Mouse (Mus musculus) liver, postnatal 0 days (tissue): ENCODE measurements at regions not wholly inside any gene's neighbourhood (a gene's known extent, or its start where the extent isn't known, plus 50 kb on each side); places are given as distances from the start of the nearest gene placed in this dataset.

Experiments
- ATAC-seq: fragments of 200-750 bp; cut with Nextera tagmentation; 2 replicates; pipeline ENCODE4 v1.8.0; 2017; ENCODE audit warnings: mild to moderate bottlenecking, moderate library complexity
- DNase-seq: peaks from one replicate; pipeline ENCODE4 v3.0.0-alpha.2; 2016
- H3K27ac ChIP-seq: fragments of 300-500 bp; sonication (generic); 2 replicates; pipeline ENCODE4 v1.5.1; 2014; ENCODE audit warnings: antibody characterized with exemption, moderate library complexity, mild to moderate bottlenecking, low read depth
- H3K27me3 ChIP-seq: fragments of 300-500 bp; sonication (generic); 2 replicates; pipeline ENCODE4 v1.6.1; 2014; ENCODE audit warnings: low read length, control low read depth, mixed read lengths; ENCODE audit not compliant: insufficient read depth
- H3K36me3 ChIP-seq: fragments of 300-500 bp; sonication (generic); replicated peaks from 2 replicates; pipeline ENCODE4 v1.6.1; 2014; ENCODE audit warnings: mild to moderate bottlenecking, control low read depth, low read length, moderate library complexity, mixed read lengths; ENCODE audit not compliant: insufficient read depth
- H3K4me1 ChIP-seq: fragments of 300-500 bp; sonication (generic); 2 replicates; pipeline ENCODE4 v1.6.1; 2014; ENCODE audit warnings: antibody characterized with exemption, mild to moderate bottlenecking, control low read depth; ENCODE audit not compliant: insufficient read depth
- H3K4me2 ChIP-seq: fragments of 300-500 bp; sonication (generic); 2 replicates; pipeline ENCODE4 v1.6.1; 2014; ENCODE audit warnings: low read depth, mild to moderate bottlenecking, low read length, moderate library complexity, mixed read lengths
- H3K4me3 ChIP-seq: fragments of 300-500 bp; sonication (generic); 2 replicates; pipeline ENCODE4 v1.5.1; 2014; ENCODE audit warnings: low read depth, low read length
- H3K9ac ChIP-seq: fragments of 300-500 bp; sonication (generic); replicated peaks from 2 replicates; pipeline ENCODE4 v1.6.1; 2014; ENCODE audit warnings: mild to moderate bottlenecking, moderate library complexity
- H3K9me3 ChIP-seq: fragments of 300-500 bp; sonication (generic); 2 replicates; pipeline ENCODE4 v1.6.1; 2016; ENCODE audit warnings: mild to moderate bottlenecking, control low read depth, low read length, mixed read lengths
- CTCF ChIP-seq: sonication (generic); IDR thresholded peaks from 2 replicates; pipeline ENCODE4 v1.5.1; 2016; ENCODE audit warnings: antibody characterized with exemption, low read depth
- EP300 ChIP-seq: IDR thresholded peaks from 2 replicates; pipeline ENCODE4 v1.6.1; 2016; ENCODE audit warnings: antibody characterized with exemption, low read depth, mild to moderate bottlenecking
- WGBS: fragments of 180-500 bp; shearing (Covaris S2); extraction: QIAGEN DNeasy Blood & Tissue Kit; methylation state at CpG from one replicate; pipeline ENCODE4 v1.1.7; 2014; ENCODE audit not compliant: insufficient replicate concordance; 5-methylcytosine and 5-hydroxymethylcytosine counted together

DNA sequence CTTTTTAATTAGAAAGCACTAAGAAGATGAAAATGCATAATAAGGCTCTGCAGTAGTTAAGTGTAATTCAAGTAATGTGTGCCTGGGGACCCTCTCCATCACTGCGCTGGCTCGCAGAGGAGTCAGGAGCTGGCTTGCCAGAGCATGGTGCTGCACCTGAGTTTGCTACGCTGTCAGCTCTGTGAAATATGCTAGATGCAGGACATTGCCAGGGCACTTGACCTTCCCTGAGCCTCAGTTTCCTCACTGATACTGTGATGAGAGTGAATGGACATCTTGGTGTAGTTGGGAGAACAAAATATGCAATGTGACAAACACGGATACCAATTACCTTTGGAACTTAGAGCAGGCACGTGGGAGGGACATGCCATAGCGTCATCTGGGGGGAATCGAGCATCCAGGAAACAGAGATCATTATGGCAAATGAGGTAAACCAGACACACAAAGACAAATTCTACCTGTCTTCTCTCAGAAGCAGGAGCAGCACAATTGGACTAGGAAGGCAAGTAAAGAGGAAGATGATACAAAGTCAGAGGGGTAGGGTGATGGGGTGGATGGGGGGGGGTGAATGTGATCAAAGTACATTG, 133.6 kb upstream of the Slco3a1 start:
- H3K4me2 ChIP-seq: no peak overlapping the region
- no peak overlapping the region for H3K9ac ChIP-seq
- no peaks in the 10 kb centered on the region for H3K4me1 ChIP-seq
- no peak overlapping the region for H3K27ac ChIP-seq
- no peak overlapping the region for H3K4me3 ChIP-seq
- H3K9me3 ChIP-seq: no peaks in the 10 kb centered on the region
- 81% methylated on average over 7 of the region's 7 CpGs for WGBS
- no peaks in the 10 kb centered on the region for H3K27me3 ChIP-seq
- no peak for TF ChIP-seq CTCF
- no peak for TF ChIP-seq EP300
- ATAC-seq: no peak
- DNase-seq: no peak
- no peaks in the 10 kb centered on the region for H3K36me3 ChIP-seq

DNA sequence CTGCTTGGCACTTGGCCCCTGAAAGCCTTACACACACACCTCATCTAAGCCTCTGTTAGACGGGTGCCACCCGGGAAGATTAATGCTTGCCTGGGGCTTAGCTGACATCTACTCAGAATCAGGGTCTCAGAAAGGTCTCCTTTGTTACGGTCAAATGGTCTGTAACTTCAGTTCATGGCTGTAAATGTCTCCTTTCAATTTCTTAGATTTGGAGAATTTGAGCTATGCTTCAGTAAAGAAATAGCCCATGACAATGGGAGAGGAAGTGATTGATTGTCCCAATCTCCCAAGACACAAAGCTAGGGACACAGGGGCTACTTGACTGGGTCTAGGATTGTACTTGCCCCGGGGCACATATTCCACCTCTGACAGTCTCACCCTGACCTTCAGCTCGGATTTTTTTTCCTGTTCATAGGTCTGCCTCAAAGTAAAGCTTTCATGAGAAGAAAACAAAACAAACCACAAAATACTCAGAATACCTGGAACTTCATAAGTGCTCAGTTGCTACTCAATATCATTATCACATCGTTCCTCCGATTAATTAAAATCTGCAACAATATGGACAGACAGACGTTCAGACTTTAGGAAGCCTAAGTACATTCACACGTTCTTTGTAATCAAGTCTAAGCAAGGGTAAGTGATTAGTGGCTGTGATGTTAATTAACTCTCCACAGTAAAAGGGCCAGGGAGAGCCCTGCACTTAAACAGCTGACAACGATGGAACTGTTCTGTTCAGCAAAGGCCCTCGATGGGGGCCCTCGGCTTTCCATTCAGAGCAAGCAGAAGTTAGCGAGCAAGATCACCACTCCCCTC, 132.9 kb upstream of the Slco3a1 start:
- WGBS: 73% methylated on average over 13 of the region's 13 CpGs
- Histone ChIP-seq H3K27ac (no peak overlapping the region), H3K4me1 (no peaks in the 10 kb centered on the region), H3K36me3 (no peaks in the 10 kb centered on the region), H3K9me3 (no peaks in the 10 kb centered on the region), H3K4me2 (no peak overlapping the region), H3K4me3 (no peak overlapping the region), H3K27me3 (no peaks in the 10 kb centered on the region), H3K9ac (no peak overlapping the region)
- no peak for DNase-seq
- TF ChIP-seq CTCF (no peak), EP300 (no peak)
- ATAC-seq: no peak

DNA sequence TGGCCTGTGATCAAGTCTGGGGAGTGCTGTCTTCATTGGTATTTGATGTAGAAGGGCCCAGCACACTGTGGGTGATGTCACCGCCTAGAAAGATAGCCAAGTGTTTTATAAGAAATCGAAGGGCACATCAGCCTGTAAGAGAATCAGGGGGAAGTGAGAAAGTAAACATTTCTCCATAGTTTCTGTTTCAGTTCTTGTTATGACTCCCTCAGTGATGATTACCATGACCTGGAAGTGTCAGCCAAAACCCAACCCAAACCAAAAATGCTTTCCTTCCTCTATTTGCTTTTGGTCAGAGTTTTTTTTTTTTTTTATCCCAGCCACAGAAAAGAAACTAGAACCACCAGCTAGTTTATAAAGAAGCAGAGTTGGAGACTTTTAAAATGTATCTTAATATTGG, 129.4 kb upstream of the Slco3a1 start:
- TF ChIP-seq EP300 (no peak), CTCF (no peak)
- Histone ChIP-seq H3K27me3 (no peaks in the 10 kb centered on the region), H3K4me1 (no peaks in the 10 kb centered on the region), H3K9me3 (no peaks in the 10 kb centered on the region), H3K4me3 (no peak overlapping the region), H3K27ac (no peak overlapping the region), H3K36me3 (no peaks in the 10 kb centered on the region), H3K9ac (no peak overlapping the region), H3K4me2 (no peak overlapping the region)
- 29% methylated on average over 2 of the region's 2 CpGs for WGBS
- no peak for ATAC-seq
- no peak for DNase-seq

DNA sequence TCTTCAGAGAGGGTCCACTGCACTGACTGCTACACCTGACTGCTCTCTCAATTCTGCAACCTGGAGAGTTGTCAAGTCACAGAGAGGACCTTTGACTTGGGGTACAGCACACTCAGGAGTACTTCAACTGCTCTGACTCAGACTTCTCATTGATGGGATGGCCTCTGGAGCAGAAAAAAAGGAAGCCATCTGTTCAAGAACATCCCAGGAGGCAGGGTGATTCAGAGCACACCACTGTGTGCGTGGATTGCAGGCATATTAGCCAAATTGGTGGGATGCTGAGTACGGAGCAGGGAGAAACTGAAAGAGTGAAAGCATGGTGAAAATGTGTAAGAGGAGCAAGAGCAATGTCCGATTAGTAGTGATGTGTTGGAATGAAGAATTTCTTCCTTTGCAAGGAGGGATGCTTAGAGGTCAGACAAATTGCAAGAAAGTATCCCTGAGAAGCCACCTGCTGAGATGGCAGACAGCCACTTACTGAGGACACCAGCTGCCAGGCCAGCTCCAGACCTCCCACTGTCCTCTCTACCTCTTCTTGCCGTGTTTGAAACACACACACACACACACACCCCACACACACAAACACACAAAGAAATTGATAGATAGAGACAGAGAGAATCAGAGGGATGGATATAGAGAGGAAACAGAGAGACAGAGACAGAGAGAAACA, 119.2 kb upstream of the Slco3a1 start:
- WGBS: 61% methylated on average over 4 of the region's 4 CpGs
- no peak overlapping the region for H3K4me3 ChIP-seq
- no peak overlapping the region for H3K9ac ChIP-seq
- H3K27ac ChIP-seq: no peak overlapping the region
- no peaks in the 10 kb centered on the region for H3K9me3 ChIP-seq
- no peak for TF ChIP-seq CTCF
- TF ChIP-seq EP300: no peak
- no peaks in the 10 kb centered on the region for H3K4me1 ChIP-seq
- ATAC-seq: no peak
- no peaks in the 10 kb centered on the region for H3K27me3 ChIP-seq
- no peak for DNase-seq
- no peak overlapping the region for H3K4me2 ChIP-seq
- H3K36me3 ChIP-seq: no peaks in the 10 kb centered on the region

DNA sequence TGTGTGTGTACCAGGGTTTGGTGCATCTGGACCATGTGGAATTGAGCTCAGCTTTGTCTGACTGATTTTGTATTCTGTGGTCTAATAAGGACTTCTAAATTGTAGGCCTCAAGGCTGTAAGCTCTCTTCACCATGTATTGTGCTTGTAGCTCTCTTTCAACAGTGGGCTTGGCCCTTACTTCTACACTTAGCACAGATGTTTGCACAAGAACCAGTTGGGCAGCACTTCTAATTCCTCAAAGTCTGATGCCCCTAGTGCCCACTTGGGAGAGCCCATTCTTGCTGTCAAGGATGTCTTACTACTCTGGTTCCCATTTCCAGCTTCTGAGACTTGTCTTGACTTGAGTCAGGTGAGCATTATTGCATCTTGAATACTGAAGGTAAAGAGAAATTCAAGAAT, 114.5 kb upstream of the Slco3a1 start:
- H3K9ac ChIP-seq: no peak overlapping the region
- H3K36me3 ChIP-seq: no peaks in the 10 kb centered on the region
- H3K9me3 ChIP-seq: no peaks in the 10 kb centered on the region
- ATAC-seq (no peak), DNase-seq (no peak)
- H3K4me3 ChIP-seq: no peak overlapping the region
- H3K4me2 ChIP-seq: no peak overlapping the region
- TF ChIP-seq EP300 (no peak), CTCF (no peak)
- H3K4me1 ChIP-seq: no peaks in the 10 kb centered on the region
- no peak overlapping the region for H3K27ac ChIP-seq
- H3K27me3 ChIP-seq: no peaks in the 10 kb centered on the region

DNA sequence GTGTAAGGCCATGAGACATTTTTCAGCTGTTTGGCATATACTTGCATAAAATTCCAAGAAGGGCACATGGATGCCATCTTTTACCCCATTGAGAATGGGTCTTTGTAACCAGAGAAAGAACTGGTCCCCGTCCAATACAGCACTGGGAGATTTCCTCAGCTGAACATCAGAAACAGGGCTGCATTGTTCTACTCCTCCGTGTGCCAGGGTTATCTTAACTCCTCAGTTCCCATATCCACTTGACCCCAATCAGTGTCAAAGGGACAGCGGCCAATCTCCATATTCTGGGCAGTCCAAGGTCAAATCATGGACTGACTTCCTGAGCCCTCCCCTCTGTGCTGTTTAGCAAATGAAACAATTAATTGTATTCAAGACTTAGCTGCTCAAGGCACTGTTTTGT, 112.5 kb upstream of the Slco3a1 start:
- TF ChIP-seq CTCF: no peak
- TF ChIP-seq EP300: no peak
- 54% methylated on average over 3 of the region's 3 CpGs for WGBS
- Histone ChIP-seq H3K4me3 (no peak overlapping the region), H3K4me2 (no peak overlapping the region), H3K27ac (no peak overlapping the region), H3K4me1 (no peaks in the 10 kb centered on the region), H3K27me3 (no peaks in the 10 kb centered on the region), H3K9me3 (no peaks in the 10 kb centered on the region), H3K9ac (no peak overlapping the region), H3K36me3 (no peaks in the 10 kb centered on the region)
- no peak for DNase-seq
- no peak for ATAC-seq
